29 mouse cellular contexts compared by ENCODE assay signal in the genomic region with DNA sequence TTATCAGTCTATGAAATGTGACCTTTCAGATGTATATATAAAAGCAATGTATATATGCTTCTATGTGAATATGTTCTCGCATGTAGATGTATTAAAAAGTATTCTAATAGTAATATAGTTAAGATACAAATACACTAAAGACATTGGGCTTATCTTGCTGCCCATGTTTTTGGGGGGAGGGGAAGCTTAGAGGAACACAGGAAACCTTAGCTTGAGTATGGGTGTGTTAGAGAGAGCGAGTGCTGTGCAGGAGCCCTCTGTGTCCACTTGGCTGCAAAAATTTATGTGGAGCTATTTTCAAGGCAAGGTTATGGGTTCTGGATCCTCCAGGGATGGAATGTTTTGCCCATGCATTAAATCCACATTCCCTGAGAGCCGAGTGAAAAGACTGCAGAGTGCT. TPM values are rescaled to one million over a fixed set of nuclear protein-coding genes. Genes with fewer than 3 reads are reported as not detected.
"Had no signal": no experiment of that assay in that cellular context is flagged by ENCODE, and none has a peak within 500 bp of the region (broad histone marks: within the 10 kb centered on the region; RNA-seq: fewer than 3 reads in every experiment).

No protein-coding gene starts in this region.

- H3K27ac ChIP-seq: heart, embryonic 10.5 days; heart, embryonic 13.5 days; heart, embryonic 15.5 days; hindbrain, embryonic 13.5 days; hindbrain, embryonic 15.5 days; hindbrain, postnatal 0 days; kidney, embryonic 15.5 days; kidney, postnatal 0 days; layer of hippocampus, adult 2 months; left cerebral cortex, adult 2 months; limb, embryonic 10.5 days; limb, embryonic 12.5 days had no signal

- H3K9me3 ChIP-seq: heart, embryonic 10.5 days; heart, embryonic 13.5 days; heart, embryonic 15.5 days; hindbrain, embryonic 13.5 days; hindbrain, embryonic 15.5 days; kidney, embryonic 15.5 days; limb, embryonic 10.5 days; limb, embryonic 12.5 days had no signal

- H3K4me1 ChIP-seq: heart, embryonic 10.5 days; heart, embryonic 13.5 days; heart, embryonic 15.5 days; hindbrain, embryonic 13.5 days; hindbrain, embryonic 15.5 days; kidney, embryonic 15.5 days; limb, embryonic 10.5 days; limb, embryonic 12.5 days had no signal

- H3K4me2 ChIP-seq: heart, embryonic 13.5 days; heart, embryonic 15.5 days; hindbrain, embryonic 13.5 days; hindbrain, embryonic 15.5 days; kidney, embryonic 15.5 days; limb, embryonic 12.5 days; liver, embryonic 11.5 days had no signal

- DNase-seq: gastrocnemius, postnatal 14 days; gastrocnemius, postnatal 36 days; heart, adult 18-20 months; heart, postnatal 14 days; heart, postnatal 36 days; kidney, adult 11 months; kidney, adult 2 months; kidney, adult 9 months; kidney, postnatal 14 days; kidney, postnatal 4 days; liver had no signal

- H3K9ac ChIP-seq: heart, embryonic 13.5 days; heart, embryonic 15.5 days; hindbrain, embryonic 13.5 days; hindbrain, embryonic 15.5 days; kidney, embryonic 15.5 days; limb, embryonic 12.5 days had no signal

- H3K4me3 ChIP-seq: heart, embryonic 10.5 days; heart, embryonic 13.5 days; heart, embryonic 15.5 days; hindbrain, embryonic 13.5 days; hindbrain, embryonic 15.5 days; kidney, embryonic 15.5 days; layer of hippocampus, adult 2 months; left cerebral cortex, adult 2 months; limb, embryonic 10.5 days; limb, embryonic 12.5 days had no signal

- H3K27me3 ChIP-seq: heart, embryonic 13.5 days; heart, embryonic 15.5 days; hindbrain, embryonic 13.5 days; hindbrain, embryonic 15.5 days; kidney, embryonic 15.5 days; limb, embryonic 12.5 days had no signal

- H3K36me3 ChIP-seq: heart, embryonic 10.5 days; heart, embryonic 13.5 days; heart, embryonic 15.5 days; hindbrain, embryonic 13.5 days; hindbrain, embryonic 15.5 days; kidney, embryonic 15.5 days; limb, embryonic 10.5 days; limb, embryonic 12.5 days had no signal

- ATAC-seq: hindbrain, postnatal 0 days; intestine, embryonic 16.5 days had no signal

RNA-seq across cellular contexts. Expression of gene 5730522E02Rik, which starts 15.1 kb away (rescaled TPM):
- total RNA-seq: gastrocnemius, adult 18-20 months; gastrocnemius, adult 8-10 months; gastrocnemius, postnatal 14 days; gastrocnemius, postnatal 36 days; heart, adult 18-20 months; heart, adult 8-10 months; heart, postnatal 36 days; hematopoietic stem cell, adult 5-6 weeks had no signal
